Mouse (Mus musculus) embryonic facial prominence, embryonic 14.5 days (tissue): Measurements from ENCODE around the gene Mettl26. TPM values are rescaled to one million over a fixed set of nuclear protein-coding genes. Genes with fewer than 3 reads are reported as not detected.

Experiments used
- ATAC-seq: fragments of 200-750 bp; cut with Nextera tagmentation; 2 replicates; pipeline ENCODE4 v1.8.0; 2017; ENCODE audit warnings: low read depth, moderate number of reproducible peaks, moderate TSS enrichment
- DNase-seq: peaks from one replicate; pipeline ENCODE4 v3.0.0-alpha.2; 2015; ENCODE audit warnings: low spot score
- H3K27ac ChIP-seq: fragments of 300-500 bp; sonication (generic); replicated peaks from 2 replicates; pipeline ENCODE4 v1.5.1; 2014; ENCODE audit warnings: low read depth, mild to moderate bottlenecking, low read length, moderate library complexity
- H3K27me3 ChIP-seq: fragments of 300-500 bp; sonication (generic); replicated peaks from 2 replicates; pipeline ENCODE4 v1.6.1; 2014; ENCODE audit warnings: low read length; ENCODE audit not compliant: control insufficient read depth, insufficient read depth
- H3K36me3 ChIP-seq: fragments of 300-500 bp; sonication (generic); 2 replicates; pipeline ENCODE4 v1.6.1; 2014; ENCODE audit warnings: low read length, mixed read lengths; ENCODE audit not compliant: control insufficient read depth, insufficient read depth
- H3K4me1 ChIP-seq: fragments of 300-500 bp; sonication (generic); 2 replicates; pipeline ENCODE4 v1.6.1; 2014; ENCODE audit warnings: antibody characterized with exemption, low read length; ENCODE audit not compliant: control insufficient read depth, insufficient read depth
- H3K4me2 ChIP-seq: fragments of 300-500 bp; sonication (generic); 2 replicates; pipeline ENCODE4 v1.6.1; 2014; ENCODE audit warnings: low read depth, mild to moderate bottlenecking, low read length, moderate library complexity, mixed read lengths
- H3K4me3 ChIP-seq: fragments of 300-500 bp; sonication (generic); 2 replicates; pipeline ENCODE4 v1.5.1; 2014; ENCODE audit warnings: low read depth, mild to moderate bottlenecking, low read length
- H3K9ac ChIP-seq: fragments of 300-500 bp; sonication (generic); 2 replicates; pipeline ENCODE4 v1.6.1; 2014; ENCODE audit warnings: low read depth, mild to moderate bottlenecking, low read length, moderate library complexity, mixed read lengths
- H3K9me3 ChIP-seq: fragments of 300-500 bp; sonication (generic); 2 replicates; pipeline ENCODE4 v1.6.1; 2016; ENCODE audit warnings: low read length; ENCODE audit not compliant: control insufficient read depth
- WGBS: fragments of 180-500 bp; shearing (Covaris S2); extraction: QIAGEN DNeasy Blood & Tissue Kit; methylation state at CpG from one replicate; pipeline ENCODE4 v1.1.7; 2014; 5-methylcytosine and 5-hydroxymethylcytosine counted together
- polyA plus RNA-seq: library from polyadenylated mRNA; unstranded; fragments of >200 nt; fragmentation: Nextera tagmentation; extraction: Ambion mirVana; gene quantifications from 2 replicates; pipeline ENCODE4 v1.2.1, GENCODE M21; 2014

The Mettl26 gene
- polyA plus RNA-seq, 1 experiment from 2014 or later, result 40.6 TPM

- H3K36me3 ChIP-seq, result peaks cover 51% of the 10 kb centered on the region
- no peak overlapping the region for H3K4me3 ChIP-seq
- H3K27ac ChIP-seq, result no peak overlapping the region
- DNase-seq (no peak), ATAC-seq (no peak)
- no peaks in the 10 kb centered on the region for H3K27me3 ChIP-seq
- no peaks in the 10 kb centered on the region for H3K9me3 ChIP-seq
- WGBS, result 25% methylated on average over 5 of the region's 5 CpGs
- no peak overlapping the region for H3K4me2 ChIP-seq
- no peaks in the 10 kb centered on the region for H3K4me1 ChIP-seq
- H3K9ac ChIP-seq, result no peak overlapping the region
Measured at GRCm38 (mm10) chr17:25882306-25882705, 7.4 kb downstream of the Mettl26 start.

- Histone ChIP-seq H3K36me3 (peaks cover 56% of the 10 kb centered on the region), H3K4me1 (no peaks in the 10 kb centered on the region), H3K27ac (no peak overlapping the region), H3K27me3 (no peaks in the 10 kb centered on the region), H3K4me3 (no peak overlapping the region), H3K9ac (no peak overlapping the region), H3K4me2 (no peak overlapping the region), H3K9me3 (no peaks in the 10 kb centered on the region)
- no peak for DNase-seq
- ATAC-seq, result no peak
- 85% methylated on average over 8 of the region's 8 CpGs for WGBS
Measured at GRCm38 (mm10) chr17:25883268-25883667, 8.4 kb downstream of the Mettl26 start.

GRCm38 (mm10) chr17:25883824-25884223 lies 8.9 kb downstream of the Mettl26 start:
- peaks cover 56% of the 10 kb centered on the region for H3K36me3 ChIP-seq
- no peaks in the 10 kb centered on the region for H3K4me1 ChIP-seq
- no peak overlapping the region for H3K4me2 ChIP-seq
- no peak overlapping the region for H3K9ac ChIP-seq
- no peak overlapping the region for H3K27ac ChIP-seq
- no peak overlapping the region for H3K4me3 ChIP-seq
- WGBS, result 92% methylated on average over 3 of the region's 3 CpGs
- no peak for DNase-seq
- H3K27me3 ChIP-seq, result no peaks in the 10 kb centered on the region
- no peaks in the 10 kb centered on the region for H3K9me3 ChIP-seq
- ATAC-seq, result no peak

GRCm38 (mm10) chr17:25885636-25886035 lies 10.8 kb downstream of the Mettl26 start:
- Histone ChIP-seq H3K4me3 (no peak overlapping the region), H3K27ac (no peak overlapping the region), H3K4me2 (no peak overlapping the region), H3K27me3 (no peaks in the 10 kb centered on the region), H3K36me3 (peaks cover 68% of the 10 kb centered on the region), H3K9ac (no peak overlapping the region), H3K4me1 (no peaks in the 10 kb centered on the region), H3K9me3 (no peaks in the 10 kb centered on the region)
- ATAC-seq, result 0 out of 2 replicates have a peak, but pooled peaks have one; percentile 23
- no peak for DNase-seq
- 34% methylated on average over 4 of the region's 4 CpGs for WGBS

GRCm38 (mm10) chr17:25886806-25887205 lies 11.9 kb downstream of the Mettl26 start:
- Histone ChIP-seq H3K4me2 (no peak overlapping the region), H3K36me3 (peaks cover 65% of the 10 kb centered on the region), H3K4me3 (no peak overlapping the region), H3K27ac (no peak overlapping the region), H3K9me3 (no peaks in the 10 kb centered on the region), H3K4me1 (no peaks in the 10 kb centered on the region), H3K9ac (no peak overlapping the region), H3K27me3 (no peaks in the 10 kb centered on the region)
- ATAC-seq (no peak), DNase-seq (no peak)

GRCm38 (mm10) chr17:25887467-25887866 lies 12.6 kb downstream of the Mettl26 start:
- DNase-seq (no peak), ATAC-seq (no peak)
- no peak overlapping the region for H3K27ac ChIP-seq
- H3K36me3 ChIP-seq, result peaks cover 58% of the 10 kb centered on the region
- no peak overlapping the region for H3K4me3 ChIP-seq
- no peaks in the 10 kb centered on the region for H3K9me3 ChIP-seq
- 82% methylated on average over 10 of the region's 10 CpGs for WGBS
- no peak overlapping the region for H3K9ac ChIP-seq
- no peaks in the 10 kb centered on the region for H3K27me3 ChIP-seq
- no peak overlapping the region for H3K4me2 ChIP-seq
- H3K4me1 ChIP-seq, result no peaks in the 10 kb centered on the region

GRCm38 (mm10) chr17:25888837-25889236 lies 14.0 kb downstream of the Mettl26 start:
- no peaks in the 10 kb centered on the region for H3K27me3 ChIP-seq
- H3K4me3 ChIP-seq, result no peak overlapping the region
- no peaks in the 10 kb centered on the region for H3K4me1 ChIP-seq
- DNase-seq (no peak), ATAC-seq (no peak)
- no peak overlapping the region for H3K27ac ChIP-seq
- no peak overlapping the region for H3K4me2 ChIP-seq
- 89% methylated on average over 3 of the region's 3 CpGs for WGBS
- no peaks in the 10 kb centered on the region for H3K9me3 ChIP-seq
- H3K9ac ChIP-seq, result no peak overlapping the region
- H3K36me3 ChIP-seq, result peaks cover 44% of the 10 kb centered on the region

- WGBS, result 35% methylated on average over 2 of the region's 2 CpGs
- H3K27ac ChIP-seq, result no peak overlapping the region
Measured at GRCm38 (mm10) chr17:25893975-25894617, 19.2 kb downstream of the Mettl26 start.

GRCm38 (mm10) chr17:25895415-25895814 lies 20.5 kb downstream of the Mettl26 start:
- 29% methylated on average over 2 of the region's 2 CpGs for WGBS
- Histone ChIP-seq H3K27ac (no peak overlapping the region), H3K9me3 (no peaks in the 10 kb centered on the region), H3K4me1 (no peaks in the 10 kb centered on the region), H3K36me3 (peaks cover 5% of the 10 kb centered on the region), H3K27me3 (no peaks in the 10 kb centered on the region), H3K4me3 (no peak overlapping the region), H3K9ac (no peak overlapping the region), H3K4me2 (no peak overlapping the region)
- DNase-seq (no peak), ATAC-seq (no peak)

More at GRCm38 (mm10) chr17:25893975-25894617, 19.2 kb downstream of the Mettl26 start:
- no peaks in the 10 kb centered on the region for H3K9me3 ChIP-seq
- peaks cover 14% of the 10 kb centered on the region; the same call in 1 of the 2 replicates for H3K36me3 ChIP-seq
- DNase-seq, result peak; percentile 79
- H3K9ac ChIP-seq, result no peak overlapping the region
- peak; percentile 86 for ATAC-seq
- H3K4me2 ChIP-seq, result no peak overlapping the region
- no peak overlapping the region for H3K4me3 ChIP-seq
- H3K4me1 ChIP-seq, result no peaks in the 10 kb centered on the region
- no peaks in the 10 kb centered on the region for H3K27me3 ChIP-seq
